Mouse (Mus musculus): Measurements from ENCODE around the gene Treh. TPM values are rescaled to one million over a fixed set of nuclear protein-coding genes. Genes with fewer than 3 reads are reported as not detected.

Treh gene
- polyA plus RNA-seq, 1 experiment = 32.2 TPM

DNA sequence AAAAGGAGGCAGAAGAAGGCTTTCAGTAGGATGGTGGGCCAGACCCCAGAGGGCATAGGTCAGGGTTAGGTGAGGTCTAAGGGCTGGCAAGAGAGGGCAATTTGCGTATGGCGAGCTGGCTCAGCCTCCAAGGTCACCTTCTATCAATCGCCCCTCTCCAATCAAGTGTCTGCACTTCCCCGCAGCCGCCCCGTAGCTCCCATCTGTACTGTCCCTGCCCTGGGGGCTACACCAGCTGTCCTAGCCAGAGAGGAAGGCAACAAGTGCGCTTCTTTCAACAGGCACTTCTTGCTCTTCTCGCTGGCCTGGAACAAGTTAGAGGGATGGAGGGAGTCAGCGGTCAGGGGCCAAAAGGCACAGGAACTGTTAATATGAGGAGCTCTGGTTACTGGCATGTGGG, 15.0 kb downstream of the Treh start:
- Histone ChIP-seq H3K4me3 (ENCODE audit: insufficient read depth, low read depth, low read length) (no peak overlapping the region), H3K27me3 (replicated peaks; ENCODE audit: control insufficient read depth, insufficient read depth, low read length) (no peaks in the 10 kb centered on the region), H3K36me3 (ENCODE audit: control insufficient read depth, insufficient read depth, low read length) (no peaks in the 10 kb centered on the region), H3K27ac (ENCODE audit: insufficient read depth, low read depth, low read length) (no peak overlapping the region), H3K4me1 (ENCODE audit: control insufficient read depth, insufficient read depth, low read length) (peaks cover 17% of the 10 kb centered on the region)
- 88% methylated on average over 9 of the region's 9 CpGs for WGBS
- no peak for TF ChIP-seq POLR2A (IDR thresholded peaks at IDR 0.05; ENCODE audit: low read depth, low read length)
- no peak for DNase-seq

DNA sequence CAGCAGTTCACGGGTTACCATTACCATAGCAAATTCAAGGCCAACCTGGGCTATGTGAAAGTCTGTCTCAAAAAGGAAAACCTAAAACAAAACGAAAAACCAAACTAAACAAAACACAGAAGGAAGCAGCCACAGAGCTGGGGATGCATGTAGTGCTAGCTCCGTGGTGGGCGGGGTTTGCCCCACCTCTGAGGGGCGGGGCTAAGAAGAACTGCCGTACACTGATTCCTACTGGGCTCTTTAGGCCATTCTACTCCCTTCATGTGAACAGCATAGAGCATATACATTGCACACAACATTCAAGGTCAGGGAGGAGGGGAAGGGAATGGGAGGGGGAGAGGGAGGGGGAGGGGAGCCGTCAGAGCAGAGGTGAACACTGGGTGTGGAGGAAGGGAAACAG, 17.6 kb downstream of the Treh start:
- DNase-seq = peak; percentile 26
- no peak overlapping the region for H3K27ac ChIP-seq (ENCODE audit: insufficient read depth, low read depth, low read length)
- no peaks in the 10 kb centered on the region; the same call in 1 of the 2 replicates for H3K36me3 ChIP-seq (ENCODE audit: control insufficient read depth, insufficient read depth, low read length)
- no peaks in the 10 kb centered on the region for H3K27me3 ChIP-seq (replicated peaks; ENCODE audit: control insufficient read depth, insufficient read depth, low read length)
- 41% methylated on average over 7 of the region's 7 CpGs for WGBS
- no peak overlapping the region for H3K4me3 ChIP-seq (ENCODE audit: insufficient read depth, low read depth, low read length)
- TF ChIP-seq POLR2A (IDR thresholded peaks at IDR 0.05; ENCODE audit: low read depth, low read length) (no peak), CTCF (conservative IDR thresholded peaks at IDR 0.05; ENCODE audit: insufficient read depth, insufficient read length, low read depth, low read length) (no peak)
- H3K4me1 ChIP-seq (ENCODE audit: control insufficient read depth, insufficient read depth, low read length) = peaks cover 9% of the 10 kb centered on the region

GRCm38 (mm10) chr9:44691671-44692520, 18.9 kb downstream of the Treh start:
- Histone ChIP-seq H3K4me3 (ENCODE audit: insufficient read depth, low read depth, low read length) (no peak overlapping the region), H3K27ac (ENCODE audit: insufficient read depth, low read depth, low read length) (no peak overlapping the region), H3K27me3 (replicated peaks; ENCODE audit: control insufficient read depth, insufficient read depth, low read length) (no peaks in the 10 kb centered on the region), H3K36me3 (ENCODE audit: control insufficient read depth, insufficient read depth, low read length) (no peaks in the 10 kb centered on the region; the same call in 1 of the 2 replicates), H3K4me1 (ENCODE audit: control insufficient read depth, insufficient read depth, low read length) (no peaks in the 10 kb centered on the region)
- 42% methylated on average over 21 of the region's 21 CpGs for WGBS
- peak; percentile 94 for DNase-seq
- no peak for TF ChIP-seq CTCF (conservative IDR thresholded peaks at IDR 0.05; ENCODE audit: insufficient read depth, insufficient read length, low read depth, low read length)
- TF ChIP-seq POLR2A (IDR thresholded peaks at IDR 0.05; ENCODE audit: low read depth, low read length) = no peak

DNA sequence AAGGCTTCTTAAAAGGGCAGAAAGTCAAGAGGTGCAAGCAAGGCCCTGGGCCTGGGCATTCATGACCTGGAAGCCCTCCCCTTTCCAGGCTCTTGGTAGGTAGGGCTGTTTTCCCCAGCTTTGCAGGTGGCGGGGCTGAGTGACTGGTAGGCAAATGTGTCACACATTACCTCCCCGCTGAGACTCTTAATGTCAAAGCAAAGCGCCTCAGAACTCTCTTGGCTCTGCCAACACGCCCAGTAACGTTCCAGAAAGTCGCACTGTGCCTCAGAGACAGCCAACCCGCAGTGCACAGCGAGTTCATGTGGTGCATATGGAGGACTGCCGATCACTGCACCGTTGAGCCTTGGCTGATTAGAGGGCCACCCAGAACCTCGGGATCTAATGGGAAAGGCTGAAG, 20.0 kb downstream of the Treh start:
- Histone ChIP-seq H3K27me3 (replicated peaks; ENCODE audit: control insufficient read depth, insufficient read depth, low read length) (no peaks in the 10 kb centered on the region), H3K36me3 (ENCODE audit: control insufficient read depth, insufficient read depth, low read length) (no peaks in the 10 kb centered on the region; the same call in 1 of the 2 replicates), H3K4me1 (ENCODE audit: control insufficient read depth, insufficient read depth, low read length) (no peaks in the 10 kb centered on the region), H3K4me3 (ENCODE audit: insufficient read depth, low read depth, low read length) (no peak overlapping the region), H3K27ac (ENCODE audit: insufficient read depth, low read depth, low read length) (no peak overlapping the region)
- TF ChIP-seq POLR2A (IDR thresholded peaks at IDR 0.05; ENCODE audit: low read depth, low read length) (no peak), CTCF (conservative IDR thresholded peaks at IDR 0.05; ENCODE audit: insufficient read depth, insufficient read length, low read depth, low read length) (no peak)
- 87% methylated on average over 11 of the region's 11 CpGs for WGBS
- no peak for DNase-seq

- no peak overlapping the region for H3K27ac ChIP-seq (ENCODE audit: insufficient read depth, low read depth, low read length)
- no peak for DNase-seq
- WGBS = 94% methylated on average over 16 of the region's 16 CpGs
- H3K4me1 ChIP-seq (ENCODE audit: control insufficient read depth, insufficient read depth, low read length) = no peaks in the 10 kb centered on the region
- TF ChIP-seq POLR2A (IDR thresholded peaks at IDR 0.05; ENCODE audit: low read depth, low read length) = no peak
- no peak for TF ChIP-seq CTCF (conservative IDR thresholded peaks at IDR 0.05; ENCODE audit: insufficient read depth, insufficient read length, low read depth, low read length)
- H3K36me3 ChIP-seq (ENCODE audit: control insufficient read depth, insufficient read depth, low read length) = no peaks in the 10 kb centered on the region; the same call in 1 of the 2 replicates
- no peak overlapping the region for H3K4me3 ChIP-seq (ENCODE audit: insufficient read depth, low read depth, low read length)
- H3K27me3 ChIP-seq (replicated peaks; ENCODE audit: control insufficient read depth, insufficient read depth, low read length) = no peaks in the 10 kb centered on the region
Observed at GRCm38 (mm10) chr9:44697866-44698265, 24.8 kb downstream of the Treh start.

DNA sequence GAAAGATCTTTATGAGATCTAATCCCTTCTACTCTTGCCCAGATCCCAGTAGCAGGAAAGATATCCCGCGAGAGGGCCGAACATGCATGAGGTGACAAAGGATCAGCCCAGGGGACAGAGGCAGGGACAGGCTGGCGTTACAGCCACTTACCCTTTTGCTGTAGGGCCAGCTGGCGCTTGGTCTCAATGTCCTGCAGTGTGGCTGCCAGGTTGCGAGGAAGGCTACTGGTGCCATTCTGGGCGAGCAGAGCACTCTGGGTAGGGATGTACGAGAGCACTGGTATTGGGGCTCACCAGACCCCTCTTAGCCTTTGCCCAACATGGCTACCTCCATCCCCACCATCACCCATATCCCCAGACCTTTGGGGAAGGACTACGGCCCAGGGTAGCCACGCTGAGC, 26.2 kb downstream of the Treh start:
- no peak for DNase-seq
- Histone ChIP-seq H3K36me3 (ENCODE audit: control insufficient read depth, insufficient read depth, low read length) (no peaks in the 10 kb centered on the region; the same call in 1 of the 2 replicates), H3K27me3 (replicated peaks; ENCODE audit: control insufficient read depth, insufficient read depth, low read length) (no peaks in the 10 kb centered on the region), H3K4me3 (ENCODE audit: insufficient read depth, low read depth, low read length) (no peak overlapping the region), H3K4me1 (ENCODE audit: control insufficient read depth, insufficient read depth, low read length) (no peaks in the 10 kb centered on the region), H3K27ac (ENCODE audit: insufficient read depth, low read depth, low read length) (no peak overlapping the region)
- WGBS = 94% methylated on average over 10 of the region's 10 CpGs
- TF ChIP-seq CTCF (conservative IDR thresholded peaks at IDR 0.05; ENCODE audit: insufficient read depth, insufficient read length, low read depth, low read length) (no peak), POLR2A (IDR thresholded peaks at IDR 0.05; ENCODE audit: low read depth, low read length) (no peak)

DNA sequence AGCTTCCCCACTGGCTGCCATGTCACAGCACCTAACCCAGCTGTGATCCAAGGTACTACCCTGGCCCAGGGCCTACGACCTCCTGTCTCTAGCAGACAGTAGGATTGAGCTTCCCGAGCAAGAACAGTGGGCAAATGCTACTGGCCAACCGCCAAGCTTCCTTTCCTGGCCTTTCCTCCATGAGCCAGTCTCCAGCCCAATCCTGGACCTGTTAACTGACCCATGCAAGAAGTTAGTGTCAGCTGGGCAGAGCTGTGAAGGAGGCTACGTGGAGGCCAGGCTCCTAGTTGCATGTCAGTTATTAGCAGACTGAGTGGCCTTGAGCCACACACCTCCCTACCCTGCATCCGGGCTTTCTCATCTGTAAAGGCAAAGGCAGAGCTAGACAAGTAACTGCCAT, 26.7 kb downstream of the Treh start:
- Histone ChIP-seq H3K27me3 (replicated peaks; ENCODE audit: control insufficient read depth, insufficient read depth, low read length) (no peaks in the 10 kb centered on the region), H3K4me1 (ENCODE audit: control insufficient read depth, insufficient read depth, low read length) (no peaks in the 10 kb centered on the region), H3K36me3 (ENCODE audit: control insufficient read depth, insufficient read depth, low read length) (no peaks in the 10 kb centered on the region; the same call in 1 of the 2 replicates), H3K4me3 (ENCODE audit: insufficient read depth, low read depth, low read length) (no peak overlapping the region), H3K27ac (ENCODE audit: insufficient read depth, low read depth, low read length) (no peak overlapping the region)
- WGBS = 44% methylated on average over 5 of the region's 5 CpGs
- TF ChIP-seq CTCF (conservative IDR thresholded peaks at IDR 0.05; ENCODE audit: insufficient read depth, insufficient read length, low read depth, low read length) (no peak), POLR2A (IDR thresholded peaks at IDR 0.05; ENCODE audit: low read depth, low read length) (no peak)
- peak; percentile 69 for DNase-seq

All from kidney, adult 2 months (tissue).